Mouse (Mus musculus) left cerebral cortex, postnatal 14 days (tissue): ENCODE results near the gene H2-M2. TPM values are rescaled to one million over a fixed set of nuclear protein-coding genes. Genes with fewer than 3 reads are reported as not detected.
"Not testable (repeated sequence)": the region's sequence is repeated elsewhere in the genome, so short reads cannot be mapped to it uniquely, and the experiment has no call there.

Experiments used
- DNase-seq, 2 experiments: peaks; one replicate each; pipeline ENCODE4 v3.0.0; 2021 to 2022; ENCODE audit warnings: low spot score in 2 of 2, mixed read lengths in 1 of 2
- intact Hi-C: fragments of 180-260 bp; cut with DNase I; formaldehyde crosslinking; loops from one replicate; pipeline ENCODE4 v1.15.1; 2025
- long read RNA-seq, 2 experiments: library from polyadenylated mRNA; stranded (forward); transcript quantifications; one replicate each; pipeline ENCODE4 v2.0.0; 2021
- total RNA-seq, 2 experiments: library from RNA; stranded (reverse); gene quantifications; 2 replicates each; pipeline ENCODE4 v1.2.3; 2021

The H2-M2 gene
- not detected for total RNA-seq
- long read RNA-seq, experiment 1 = 0 reads
- long read RNA-seq, experiment 2 = 0 reads

DNA sequence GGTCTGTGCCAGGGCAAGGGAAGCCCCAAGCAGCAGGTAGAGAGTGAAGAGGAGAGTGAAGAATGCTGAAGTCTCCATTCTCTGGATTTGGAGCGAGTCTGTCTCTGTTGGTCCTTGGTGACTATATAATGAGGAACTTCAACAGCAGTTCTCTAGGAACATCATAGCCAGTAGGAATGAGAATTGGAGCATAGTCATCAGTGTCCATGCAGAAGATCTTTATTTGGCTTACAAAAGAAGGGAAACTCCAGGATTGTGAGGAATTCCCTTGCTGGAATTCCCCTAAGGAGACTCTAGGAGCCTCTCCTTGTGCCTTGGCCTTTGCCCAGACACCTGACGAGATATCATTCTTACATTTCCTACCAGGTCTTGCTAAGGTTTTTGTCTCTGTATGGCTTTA is at the start of gene H2-M2:
H2-M2 (minus strand) TSS at position 101 of the 400 bp plus-strand sequence.
- no peak for DNase-seq
- intact Hi-C loops = no loop called here

DNA sequence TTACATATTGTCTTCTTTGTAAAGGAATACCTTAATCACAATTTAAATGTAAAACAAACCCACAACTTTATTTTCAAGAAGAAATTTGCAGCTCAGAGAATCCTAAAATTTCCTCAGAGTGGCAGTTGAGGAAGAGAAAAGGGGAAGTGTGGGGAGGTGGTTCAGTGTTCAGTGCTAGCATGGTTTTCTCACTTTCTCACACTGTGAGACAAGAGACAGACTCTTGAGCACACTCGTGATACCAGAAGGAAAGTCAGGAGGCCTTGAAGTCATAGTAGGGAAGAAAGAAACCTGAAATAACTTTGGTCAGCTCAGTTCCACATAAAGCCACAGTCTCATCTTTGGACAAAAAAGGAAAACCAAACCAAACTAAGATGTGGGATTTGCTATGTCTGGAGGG is 42.1 kb upstream of the H2-M2 start:
- DNase-seq = peak in 1 of 2 experiments; percentile 1
- intact Hi-C loops = not testable (repeated sequence)

GRCm38 (mm10) chr17:37524612-37525011 is 41.3 kb upstream of the H2-M2 start:
- intact Hi-C loops = not testable (repeated sequence)

GRCm38 (mm10) chr17:37507730-37508129 is 24.4 kb upstream of the H2-M2 start, which contains the start of gene Olfr111:
Gene Olfr111 (plus strand): TSS chr17:37508030.
- no peak for DNase-seq
- intact Hi-C loops = no loop called here

More at GRCm38 (mm10) chr17:37524612-37525011, 41.3 kb upstream of the H2-M2 start:
- DNase-seq = not testable (repeated sequence)

DNA sequence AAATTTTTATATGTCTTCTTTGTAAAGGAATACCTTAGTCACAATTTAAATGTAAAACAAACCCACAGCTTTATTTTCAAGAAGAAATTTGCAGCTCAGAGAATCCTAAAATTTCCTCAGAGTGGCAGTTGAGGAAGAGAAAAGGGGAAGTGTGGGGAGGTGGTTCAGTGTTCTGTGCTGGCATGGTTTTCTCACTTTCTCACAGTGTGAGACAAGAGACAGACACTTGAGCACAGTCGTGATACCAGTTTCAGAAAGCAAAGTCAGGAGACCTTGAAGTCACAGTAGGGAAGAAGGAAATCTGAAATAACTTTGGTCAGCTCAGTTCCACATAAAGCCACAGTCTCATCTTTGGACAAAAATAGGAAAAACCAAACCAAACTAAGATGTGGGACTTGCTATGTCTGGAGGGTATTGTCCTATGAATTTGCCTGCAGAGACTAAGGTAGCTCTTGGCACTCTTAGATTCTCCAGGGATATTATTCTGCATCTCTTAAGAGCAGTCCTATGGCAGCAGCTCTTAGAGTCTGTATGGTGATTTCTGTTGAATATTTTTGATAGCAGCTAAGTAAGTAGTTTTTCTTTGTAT is 8.7 kb upstream of the H2-M2 start, which contains the start of gene Olfr110:
Olfr110 (plus strand) TSS at position 539 of the 589 bp plus-strand sequence.
- intact Hi-C loops = no loop called here
- peak; percentile 3 to 11 for DNase-seq

DNA sequence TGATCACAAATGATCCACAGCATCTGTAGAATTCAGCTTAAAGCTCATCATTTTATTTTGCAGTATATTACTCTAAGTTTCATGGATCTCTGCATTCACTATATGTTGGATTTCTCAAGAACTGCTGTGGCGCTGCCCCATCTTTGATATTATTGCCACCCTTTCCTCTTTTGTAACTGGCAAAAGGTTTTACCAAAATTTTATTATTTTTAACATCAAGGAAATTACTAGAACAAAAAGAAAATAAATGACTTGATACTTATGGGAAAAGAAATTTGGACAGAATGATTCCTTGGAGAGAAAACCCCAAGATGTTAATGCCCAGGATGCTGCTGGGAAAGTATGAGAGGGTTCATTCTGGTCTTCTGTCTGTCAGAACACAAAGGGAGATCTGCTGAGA is 24.7 kb downstream of the H2-M2 start, which contains the start of gene Olfr109:
Olfr109 (plus strand) TSS at position 301 of the 400 bp plus-strand sequence.
- intact Hi-C loops = no loop called here
- DNase-seq = no peak

DNA sequence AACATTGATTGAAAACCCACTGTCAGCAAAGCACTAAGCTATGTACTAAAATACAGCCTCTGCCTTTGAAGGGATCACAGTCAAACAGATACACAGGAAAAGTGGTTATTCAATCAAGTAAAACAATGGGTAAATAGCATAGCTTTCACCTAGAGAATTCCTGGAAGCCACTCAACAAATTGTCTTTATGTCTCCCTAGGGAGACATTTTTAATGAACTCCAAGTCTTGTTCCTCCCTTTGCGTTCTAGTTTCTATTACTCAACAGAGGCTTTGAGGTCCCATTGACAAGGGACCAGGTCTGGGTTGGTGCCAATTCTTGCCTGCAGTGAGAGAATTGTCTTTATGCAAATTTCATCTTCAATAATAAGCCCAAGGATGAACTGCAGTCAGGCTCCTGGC is 38.2 kb downstream of the H2-M2 start, which contains the start of gene Olfr108:
Olfr108 (plus strand) TSS at position 301 of the 400 bp plus-strand sequence.
- intact Hi-C loops = no loop called here
- DNase-seq = no peak

Other genes with a start within 250 kb of the H2-M2 start
- gene Olfr97, start 246.2 kb downstream of the H2-M2 start, total RNA-seq = not detected
- gene Olfr98, start 219.8 kb downstream of the H2-M2 start, total RNA-seq = not detected
- 1 to 10 TPM; 2.7 to 4.1 TPM for gene H2-M3, start 213.3 kb downstream of the H2-M2 start, total RNA-seq
- gene Olfr99, start 200.1 kb downstream of the H2-M2 start, total RNA-seq = not detected
- not detected for gene Olfr101, start 179.2 kb downstream of the H2-M2 start, total RNA-seq
- gene Olfr102, start 166.5 kb downstream of the H2-M2 start, total RNA-seq = not detected
- gene Olfr103, start 143.9 kb downstream of the H2-M2 start, total RNA-seq = not detected
- not detected for gene Olfr104-ps, start 124.0 kb downstream of the H2-M2 start, total RNA-seq
- not detected for gene Olfr105-ps, start 104.5 kb downstream of the H2-M2 start, total RNA-seq
- gene Olfr106-ps, start 93.2 kb downstream of the H2-M2 start, total RNA-seq = not detected
- not detected for gene Olfr107, start 84.3 kb downstream of the H2-M2 start, total RNA-seq
- not detected for gene Olfr108, start 38.1 kb downstream of the H2-M2 start, total RNA-seq
- not detected for gene Olfr109, start 24.6 kb downstream of the H2-M2 start, total RNA-seq
- gene Olfr110, start 8.9 kb upstream of the H2-M2 start, total RNA-seq = not detected
- gene Olfr111, start 24.5 kb upstream of the H2-M2 start, total RNA-seq = not detected
- gene Olfr112, start 85.9 kb upstream of the H2-M2 start, total RNA-seq = not detected
- gene Olfr113, start 94.1 kb upstream of the H2-M2 start, total RNA-seq = not detected
- gene Olfr114, start 109.2 kb upstream of the H2-M2 start, total RNA-seq = not detected
- not detected for gene Olfr115, start 143.6 kb upstream of the H2-M2 start, total RNA-seq
- not detected for gene Olfr116, start 143.6 kb upstream of the H2-M2 start, total RNA-seq
- not detected for gene Olfr117, start 180.2 kb upstream of the H2-M2 start, total RNA-seq
- not detected for gene Olfr118, start 183.4 kb upstream of the H2-M2 start, total RNA-seq
- gene Olfr119, start 213.0 kb upstream of the H2-M2 start, total RNA-seq = not detected
- gene Olfr120, start 238.3 kb upstream of the H2-M2 start, total RNA-seq = not detected